Mouse (Mus musculus) megakaryocyte, embryonic 14.5 days (primary cell): ENCODE results near the gene Naa15. TPM values are rescaled to one million over a fixed set of nuclear protein-coding genes. Genes with fewer than 3 reads are reported as not detected.
A peak's percentile ranks its signal among the peaks of the same experiment; 100 is the strongest.
"Not testable (repeated sequence)": the region's sequence is repeated elsewhere in the genome, so short reads cannot be mapped to it uniquely, and the experiment has no call there.

Experiments used
- H3K27me3 ChIP-seq: replicated peaks from 2 replicates; pipeline ENCODE3; 2012; ENCODE audit warnings: inconsistent platforms
- H3K36me3 ChIP-seq: replicated peaks from 2 replicates; pipeline ENCODE3; 2012; ENCODE audit warnings: low read length, inconsistent platforms, mixed read lengths
- H3K4me1 ChIP-seq: 2 replicates; pipeline ENCODE4 v1.6.1; 2012; ENCODE audit warnings: inconsistent platforms
- H3K4me3 ChIP-seq: replicated peaks from 2 replicates; pipeline ENCODE3; 2012; ENCODE audit warnings: moderate library complexity, mild to moderate bottlenecking, inconsistent platforms
- H3K9me3 ChIP-seq: 2 replicates; pipeline ENCODE4 v1.6.1; 2012; ENCODE audit warnings: inconsistent platforms
- FLI1 ChIP-seq: IDR thresholded peaks from 2 replicates; pipeline ENCODE4 v1.6.1; 2012; ENCODE audit warnings: low read length, inconsistent platforms, mixed read lengths
- GATA1 ChIP-seq: IDR thresholded peaks from 3 replicates; pipeline ENCODE4 v1.6.1; 2012; ENCODE audit warnings: mixed read lengths, low read length, inconsistent platforms, borderline replicate concordance
- polyA plus RNA-seq: library from polyadenylated mRNA; stranded (reverse); fragments of >175 nt; gene quantifications from 2 replicates; pipeline ENCODE4 v1.2.3, GENCODE M21; 2012; ENCODE audit warnings: low replicate concordance; ENCODE audit not compliant: insufficient read depth

Naa15 gene
- polyA plus RNA-seq, 1 experiment = 10.5 TPM

- Histone ChIP-seq H3K9me3 (no peaks in the 10 kb centered on the region), H3K4me3 (no peak overlapping the region)
Observed at GRCm38 (mm10) chr3:51425394-51425793, 10.4 kb downstream of the Naa15 start.

GRCm38 (mm10) chr3:51434364-51434763 lies 19.4 kb downstream of the Naa15 start:
- not testable (repeated sequence) for H3K4me3 ChIP-seq, H3K9me3 ChIP-seq, H3K27me3 ChIP-seq
- Histone ChIP-seq H3K36me3 (peaks cover 33% of the 10 kb centered on the region), H3K4me1 (peaks cover 33% of the 10 kb centered on the region)

More at GRCm38 (mm10) chr3:51425394-51425793, 10.4 kb downstream of the Naa15 start:
- Histone ChIP-seq H3K4me1 (peaks cover 48% of the 10 kb centered on the region), H3K27me3 (no peaks in the 10 kb centered on the region), H3K36me3 (peaks cover 6% of the 10 kb centered on the region)
- TF ChIP-seq GATA1 (no peak), FLI1 (no peak)

- Histone ChIP-seq H3K27me3 (no peaks in the 10 kb centered on the region), H3K36me3 (peaks cover 36% of the 10 kb centered on the region), H3K4me3 (no peak overlapping the region), H3K9me3 (no peaks in the 10 kb centered on the region), H3K4me1 (peaks cover 37% of the 10 kb centered on the region)
- TF ChIP-seq FLI1 (no peak), GATA1 (no peak)
Observed at GRCm38 (mm10) chr3:51434871-51435595, 20.1 kb downstream of the Naa15 start.

DNA sequence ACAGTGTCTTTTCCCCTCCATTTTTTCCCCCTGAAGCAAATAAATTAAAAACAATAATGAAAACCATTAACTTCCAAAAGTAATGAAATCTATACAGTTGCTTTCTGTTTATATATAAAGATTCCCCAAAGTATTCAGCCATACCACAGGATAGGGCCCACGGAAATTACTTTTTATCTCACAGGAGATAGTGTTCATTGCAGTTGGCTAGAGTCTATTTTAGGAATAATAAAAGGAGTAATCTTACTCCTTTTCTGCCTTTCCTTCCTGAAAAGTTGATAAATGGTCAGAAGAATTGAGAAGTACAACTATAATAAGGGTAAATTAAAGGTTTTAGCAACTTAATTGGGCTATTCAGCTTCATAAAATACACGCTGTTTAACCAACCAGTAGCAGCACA lies 53.6 kb downstream of the Naa15 start:
- no peaks in the 10 kb centered on the region for H3K27me3 ChIP-seq
- TF ChIP-seq FLI1 (no peak), GATA1 (no peak)
- peaks cover 32% of the 10 kb centered on the region for H3K4me1 ChIP-seq
- peaks cover 95% of the 10 kb centered on the region for H3K36me3 ChIP-seq
- H3K9me3 ChIP-seq = no peaks in the 10 kb centered on the region
- no peak overlapping the region for H3K4me3 ChIP-seq

GRCm38 (mm10) chr3:51475706-51476105 lies 60.8 kb downstream of the Naa15 start:
- Histone ChIP-seq H3K36me3 (peaks cover 60% of the 10 kb centered on the region), H3K27me3 (no peaks in the 10 kb centered on the region), H3K4me1 (no peaks in the 10 kb centered on the region), H3K9me3 (no peaks in the 10 kb centered on the region), H3K4me3 (no peak overlapping the region)
- TF ChIP-seq GATA1 (no peak), FLI1 (no peak)

DNA sequence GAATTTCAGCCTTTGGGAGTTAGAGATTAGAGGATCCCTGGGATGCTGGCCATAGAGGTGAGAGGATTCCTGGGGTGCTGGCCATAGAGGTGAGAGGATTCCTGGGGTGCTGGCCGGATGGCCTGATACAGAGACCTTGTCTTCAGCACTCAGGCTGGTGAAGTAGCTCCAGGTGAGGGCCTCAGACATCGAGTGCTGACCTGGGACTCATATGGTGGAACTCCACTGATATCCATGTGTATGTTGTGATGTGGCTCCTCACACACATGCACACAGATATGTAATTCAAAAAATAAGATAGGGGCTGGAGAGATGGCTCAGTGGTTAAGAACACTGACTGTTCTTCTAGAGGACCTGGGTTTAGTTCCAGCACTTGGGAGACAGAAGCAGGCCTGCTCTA lies 64.9 kb downstream of the Naa15 start:
- H3K4me1 ChIP-seq = peaks cover 19% of the 10 kb centered on the region
- no peaks in the 10 kb centered on the region for H3K9me3 ChIP-seq
- H3K27me3 ChIP-seq = no peaks in the 10 kb centered on the region
- H3K4me3 ChIP-seq = no peak overlapping the region
- peaks cover 21% of the 10 kb centered on the region for H3K36me3 ChIP-seq
- TF ChIP-seq GATA1 = no peak
- no peak for TF ChIP-seq FLI1

DNA sequence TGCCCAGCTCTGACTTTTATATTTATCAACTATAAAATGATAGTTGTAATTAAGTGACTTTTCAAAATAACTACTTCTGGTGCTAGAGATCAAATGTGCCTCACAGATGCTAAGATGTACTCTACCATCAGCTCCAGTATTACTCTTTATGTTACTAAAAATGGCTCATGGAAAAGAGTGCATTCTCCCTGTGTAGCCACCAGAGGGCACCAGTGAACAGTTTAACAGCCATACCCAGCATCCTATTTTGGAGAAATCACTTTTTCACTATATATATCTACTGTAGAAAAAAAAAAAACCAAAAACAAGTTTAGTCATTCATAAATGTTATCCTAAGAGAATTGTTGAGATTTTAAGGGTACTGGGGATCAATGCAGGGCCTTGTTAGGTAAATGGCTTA lies 66.1 kb downstream of the Naa15 start:
- Histone ChIP-seq H3K4me3 (no peak overlapping the region), H3K9me3 (no peaks in the 10 kb centered on the region), H3K36me3 (peaks cover 14% of the 10 kb centered on the region), H3K4me1 (peaks cover 27% of the 10 kb centered on the region), H3K27me3 (no peaks in the 10 kb centered on the region)
- TF ChIP-seq FLI1 = no peak
- TF ChIP-seq GATA1 = no peak

- no peak overlapping the region for H3K4me3 ChIP-seq
- H3K4me1 ChIP-seq = peaks cover 27% of the 10 kb centered on the region
- TF ChIP-seq GATA1 (no peak), FLI1 (no peak)
- no peaks in the 10 kb centered on the region for H3K27me3 ChIP-seq
- peaks cover 12% of the 10 kb centered on the region for H3K36me3 ChIP-seq
- no peaks in the 10 kb centered on the region for H3K9me3 ChIP-seq
Observed at GRCm38 (mm10) chr3:51481881-51482280, 66.9 kb downstream of the Naa15 start.

DNA sequence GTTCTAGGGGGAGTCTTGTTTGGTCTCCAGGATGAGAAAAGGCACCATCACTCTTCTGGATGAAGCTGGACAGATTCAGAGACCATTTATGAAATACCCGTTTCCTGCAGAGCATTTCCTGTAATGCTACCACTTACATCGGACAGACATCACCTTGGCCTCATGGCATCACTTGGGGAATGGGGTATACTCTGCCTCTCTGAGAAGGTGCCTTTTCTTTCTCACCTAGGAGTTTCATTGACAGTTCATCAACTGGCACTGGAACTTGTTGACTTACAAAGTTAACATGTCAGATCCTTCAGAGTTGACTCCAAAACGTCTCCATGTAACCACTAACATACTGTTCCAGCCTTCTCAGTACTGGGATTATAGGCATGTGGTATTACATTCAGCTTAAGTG lies 67.8 kb downstream of the Naa15 start:
- peak overlapping the region; percentile 98 for H3K4me3 ChIP-seq
- H3K9me3 ChIP-seq = no peaks in the 10 kb centered on the region
- H3K36me3 ChIP-seq = peaks cover 14% of the 10 kb centered on the region
- H3K4me1 ChIP-seq = peaks cover 27% of the 10 kb centered on the region
- no peaks in the 10 kb centered on the region for H3K27me3 ChIP-seq
- no peak for TF ChIP-seq FLI1
- TF ChIP-seq GATA1 = no peak

GRCm38 (mm10) chr3:51483741-51484359 lies 68.9 kb downstream of the Naa15 start, which contains the start of gene Rab33b:
Gene Rab33b (plus strand): TSS chr3:51483920.
- peaks cover 22% of the 10 kb centered on the region for H3K36me3 ChIP-seq
- peaks cover 27% of the 10 kb centered on the region for H3K4me1 ChIP-seq
- TF ChIP-seq GATA1 = no peak
- no peak for TF ChIP-seq FLI1
- no peaks in the 10 kb centered on the region for H3K27me3 ChIP-seq
- no peaks in the 10 kb centered on the region for H3K9me3 ChIP-seq
- H3K4me3 ChIP-seq = peak within 1 kb of the TSS; percentile 98

- Histone ChIP-seq H3K36me3 (peaks cover 22% of the 10 kb centered on the region), H3K4me3 (peak overlapping the region; percentile 98), H3K4me1 (peaks cover 27% of the 10 kb centered on the region), H3K9me3 (no peaks in the 10 kb centered on the region), H3K27me3 (no peaks in the 10 kb centered on the region)
- no peak for TF ChIP-seq GATA1
- no peak for TF ChIP-seq FLI1
Observed at GRCm38 (mm10) chr3:51484370-51484769, 69.4 kb downstream of the Naa15 start.
